Mouse (Mus musculus) brain, adult 2 months (tissue): Measurements from ENCODE around the gene Lrrc8a.

Experiments used
- DNase-seq: peaks from one replicate; pipeline ENCODE4 v3.0.0; 2011; ENCODE audit warnings: low read depth, low spot score

Lrrc8a gene

DNA sequence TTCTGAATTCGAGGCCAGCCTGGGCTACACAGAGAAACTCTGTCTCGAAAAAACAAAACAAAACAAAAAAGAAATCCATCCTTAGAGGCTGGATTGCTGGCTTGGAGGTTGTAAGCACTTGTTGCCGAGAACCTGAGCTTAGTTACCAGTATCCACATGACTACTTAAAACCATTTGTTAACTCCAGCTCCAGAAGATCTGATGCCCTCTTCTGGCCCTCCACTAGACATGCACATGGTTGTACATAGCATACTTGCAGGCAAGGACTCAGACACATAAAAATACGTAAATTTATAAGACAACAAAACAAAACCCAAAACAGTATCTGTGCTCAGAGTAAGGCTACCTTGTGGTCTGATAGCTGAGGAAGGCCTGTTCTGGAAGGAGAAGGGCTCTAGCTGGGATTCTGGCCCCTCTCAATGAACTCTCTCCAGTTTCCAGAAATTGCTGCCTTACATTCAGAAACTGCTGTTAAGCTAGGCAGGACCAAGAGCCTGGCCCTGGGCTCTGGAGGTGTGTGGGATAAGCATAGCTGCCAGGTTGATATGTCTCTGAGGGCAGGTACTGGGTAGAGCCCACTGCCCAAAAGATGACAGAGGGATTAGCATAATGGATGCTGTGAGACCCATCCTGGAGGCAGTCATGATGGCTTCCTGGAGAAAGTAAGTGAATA is 23.7 kb downstream of the Lrrc8a start:
- DNase-seq: no peak

DNA sequence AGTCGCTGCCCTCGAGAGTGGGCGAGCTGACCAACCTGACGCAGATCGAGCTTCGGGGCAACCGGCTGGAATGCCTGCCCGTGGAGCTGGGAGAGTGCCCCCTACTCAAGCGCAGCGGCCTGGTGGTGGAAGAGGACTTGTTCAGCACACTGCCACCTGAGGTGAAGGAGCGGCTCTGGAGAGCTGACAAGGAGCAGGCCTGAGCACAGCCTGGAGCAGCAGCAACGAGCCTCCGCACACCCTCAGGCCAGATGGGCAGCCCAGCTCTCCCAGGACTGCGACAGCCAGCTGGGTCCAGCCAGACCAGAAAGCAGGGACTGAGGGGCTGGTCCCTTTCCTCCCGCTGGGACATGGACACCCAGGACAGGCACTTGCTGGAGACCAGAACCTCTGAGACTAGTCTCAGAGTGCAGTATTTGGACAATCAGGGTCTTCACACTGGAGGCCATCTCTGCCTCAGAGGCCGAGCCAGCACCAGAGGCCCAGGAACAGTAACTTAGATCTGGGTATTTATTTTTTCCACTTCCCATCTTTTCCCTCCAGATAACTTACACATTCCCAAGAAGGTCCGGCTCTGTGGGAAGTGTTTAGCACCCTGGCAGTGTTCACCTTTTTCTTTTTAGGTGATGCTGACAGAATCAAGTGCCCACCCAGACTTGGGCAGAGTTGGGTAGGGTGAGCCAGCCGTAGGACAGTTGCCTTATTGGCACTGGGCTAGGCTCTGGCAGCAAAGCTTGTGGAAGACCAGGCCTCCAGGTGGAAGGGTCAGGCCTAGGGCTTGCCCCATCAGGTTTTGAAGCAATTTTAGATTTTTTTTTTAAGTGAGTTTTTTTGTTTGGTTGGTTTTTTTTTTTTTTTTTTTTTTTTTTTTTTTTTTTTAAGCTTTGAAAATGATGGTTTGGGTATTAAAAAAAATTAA is 24.7 kb downstream of the Lrrc8a start:
- DNase-seq: no peak

DNA sequence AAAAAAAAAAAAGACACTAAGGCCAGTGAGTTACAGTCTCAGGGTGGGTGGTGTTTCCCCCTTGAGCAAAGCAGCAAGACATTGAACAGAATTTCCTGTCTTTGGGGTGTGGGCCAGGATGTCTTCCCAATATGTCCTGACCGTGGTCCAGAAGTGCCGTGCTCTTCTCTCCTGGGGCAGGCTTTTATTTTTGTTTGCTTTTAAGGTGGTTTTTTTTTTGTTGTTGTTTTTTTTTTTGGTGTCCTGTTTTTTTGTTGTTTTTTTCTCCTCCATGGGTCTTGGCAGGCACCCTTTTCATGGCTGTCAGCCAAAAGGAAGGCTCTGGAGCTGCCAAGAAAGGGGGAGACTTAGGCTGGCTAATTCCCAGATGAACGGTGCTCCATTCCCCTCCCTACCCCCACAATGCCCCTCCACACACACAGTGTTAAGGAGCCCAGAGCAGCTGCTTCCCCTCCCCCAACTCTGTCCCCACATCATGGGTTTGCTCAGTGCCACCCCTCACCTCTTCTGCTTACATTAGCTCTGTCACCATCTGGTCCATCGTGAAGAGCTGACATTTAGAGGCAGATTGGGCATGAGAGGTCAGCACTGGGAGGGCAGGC is 25.4 kb downstream of the Lrrc8a start:
- DNase-seq: peak; percentile 83

DNA sequence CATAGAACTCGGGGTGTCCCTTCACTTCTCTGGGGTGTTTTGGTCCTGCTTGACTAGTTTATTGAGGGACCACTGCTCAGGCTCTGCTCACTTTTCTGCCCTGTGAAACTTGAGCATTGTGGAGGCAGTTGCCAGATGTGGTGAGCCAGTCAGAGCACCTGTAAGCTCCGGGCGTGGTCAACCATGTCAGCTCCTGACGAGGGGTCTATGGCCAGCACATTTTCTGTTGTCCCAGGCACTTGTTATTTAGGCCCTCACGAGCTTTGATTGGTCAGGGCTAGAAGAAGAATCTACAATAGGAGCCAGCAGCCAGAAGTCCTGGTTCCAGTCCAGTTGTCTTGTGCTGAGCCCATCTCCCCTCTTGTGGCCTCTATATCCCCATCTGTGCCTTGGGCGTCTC is 26.3 kb downstream of the Lrrc8a start:
- DNase-seq: no peak

DNA sequence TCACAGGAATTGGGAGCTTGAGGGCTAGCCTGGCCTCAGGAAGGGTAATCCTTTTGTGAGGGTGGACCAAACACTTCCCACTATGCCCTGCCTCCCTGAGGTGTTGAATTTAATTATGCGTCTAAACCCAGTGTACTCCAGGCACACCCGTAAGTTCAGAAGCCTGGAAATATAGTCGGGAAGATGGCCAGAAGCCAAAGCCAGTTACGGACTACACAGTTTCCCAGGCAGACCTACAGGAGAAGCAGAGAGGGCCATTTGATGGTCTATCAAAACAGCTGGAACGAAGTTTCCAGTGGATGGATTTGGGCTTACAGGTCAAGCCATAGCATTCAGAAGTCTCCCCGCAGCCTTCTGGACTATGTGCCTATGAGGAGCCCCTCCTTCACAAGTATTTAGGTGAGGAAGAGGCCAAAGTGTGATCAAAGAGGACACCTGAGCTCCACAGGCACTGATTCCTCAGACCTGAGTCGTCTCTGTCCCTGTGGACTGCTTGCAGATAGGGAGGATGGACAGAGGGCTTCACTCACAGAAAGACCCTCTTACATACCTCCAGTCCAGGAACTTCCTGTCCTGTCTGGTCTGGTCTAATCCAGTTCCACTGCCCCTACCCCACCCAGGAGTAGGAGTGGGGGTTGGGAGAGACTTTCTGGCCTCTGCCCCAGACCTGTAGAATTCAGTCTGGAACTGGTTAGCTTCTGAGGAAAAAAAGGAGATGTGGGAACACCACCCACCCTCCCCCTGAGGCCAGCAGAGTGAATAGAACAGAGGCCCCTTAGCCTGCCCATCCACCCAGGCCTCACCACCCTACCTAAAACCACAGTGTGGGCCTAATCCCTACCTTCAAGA is 27.4 kb downstream of the Lrrc8a start:
- no peak for DNase-seq

DNA sequence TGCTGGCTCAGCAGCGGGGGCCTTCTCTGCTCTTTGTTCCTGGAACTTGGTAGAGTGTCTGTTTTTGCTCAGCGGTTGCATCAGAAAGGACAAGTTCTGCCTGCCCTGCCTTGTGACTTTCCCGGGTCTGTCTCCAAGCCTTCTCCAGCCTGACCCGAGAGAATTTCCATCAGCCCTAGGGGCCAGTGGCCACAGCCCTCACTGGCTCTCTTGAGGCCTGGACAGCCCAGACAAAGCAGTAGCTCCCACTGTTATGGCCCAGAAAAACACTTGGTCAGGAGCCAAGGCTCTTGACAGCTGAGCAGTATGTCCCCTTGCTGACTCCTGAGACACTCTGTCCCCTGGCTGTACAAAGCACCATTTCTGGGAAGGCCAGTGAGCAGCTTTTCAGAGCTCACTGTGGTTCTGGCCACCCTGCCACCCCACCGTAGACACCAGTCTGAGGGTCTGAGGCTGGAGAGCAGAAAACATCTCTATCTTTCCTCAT is 28.3 kb downstream of the Lrrc8a start, which contains the start of gene Phyhd1:
TSS of gene Phyhd1 (plus strand) at position 437 of the 487 bp plus-strand sequence.
- peak; percentile 92 for DNase-seq

DNA sequence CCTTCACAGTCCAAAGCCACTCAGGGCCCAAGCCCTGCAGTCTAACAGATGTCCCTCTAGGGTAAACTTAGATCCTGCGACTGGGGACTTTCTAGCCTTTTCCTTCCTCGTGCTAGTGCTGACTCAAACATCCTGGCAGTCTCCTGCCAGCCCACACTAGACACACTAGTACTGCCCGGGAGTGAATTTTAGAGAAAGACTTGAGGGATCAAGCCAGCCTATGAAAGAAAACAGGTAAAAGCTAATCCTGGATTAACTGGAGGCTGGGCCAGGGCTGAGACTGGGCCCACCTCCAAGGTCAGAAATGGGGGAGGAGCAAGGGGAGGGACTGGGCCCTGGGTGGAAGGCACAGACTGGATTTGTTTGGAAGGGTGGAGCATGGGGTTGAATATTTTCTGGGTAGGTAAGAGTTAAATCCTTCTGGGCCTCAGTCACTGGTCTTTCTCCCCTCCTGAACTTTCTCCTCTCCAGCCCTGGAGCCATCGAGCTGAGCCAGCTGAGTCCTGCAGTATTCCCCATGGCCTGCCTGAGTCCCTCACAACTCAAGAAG is 29.0 kb downstream of the Lrrc8a start:
- peak; percentile 72 for DNase-seq

DNA sequence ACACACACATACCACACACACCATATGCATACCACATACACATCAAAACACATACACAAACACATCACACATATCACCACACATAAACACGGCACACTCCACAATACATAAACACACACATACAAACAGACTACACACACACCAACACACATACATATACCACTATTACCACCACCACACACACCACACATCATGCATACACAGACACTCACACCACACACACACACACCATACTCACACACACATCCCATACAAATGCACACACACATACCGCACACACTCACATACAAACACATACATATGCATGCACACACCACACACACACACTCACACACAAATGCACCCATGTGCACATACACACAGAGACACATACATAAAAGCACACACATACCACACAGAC is 30.0 kb downstream of the Lrrc8a start:
- DNase-seq: no peak

DNA sequence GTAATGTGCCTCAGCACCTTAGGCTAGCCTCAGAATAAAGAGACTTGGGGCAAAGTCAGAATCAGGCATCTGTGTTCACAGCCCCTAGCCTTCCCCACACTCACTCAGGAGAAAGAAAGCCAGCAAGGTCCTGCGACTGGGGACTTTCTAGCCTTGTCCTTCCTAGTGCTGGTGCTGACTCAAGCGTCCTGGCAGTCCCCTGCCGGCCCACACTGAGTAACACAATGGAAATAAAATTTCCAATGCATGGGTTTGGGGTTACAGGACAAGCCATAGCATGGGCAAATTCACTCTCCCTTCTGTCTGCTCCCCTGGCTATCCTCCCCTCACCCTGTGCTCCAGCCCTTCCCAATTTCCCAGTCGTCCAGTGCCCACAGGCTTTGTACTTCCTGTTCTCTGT is 30.9 kb downstream of the Lrrc8a start:
- DNase-seq: no peak

- no peak for DNase-seq
Observed at GRCm38 (mm10) chr2:30269241-30269990, 31.9 kb downstream of the Lrrc8a start.

DNA sequence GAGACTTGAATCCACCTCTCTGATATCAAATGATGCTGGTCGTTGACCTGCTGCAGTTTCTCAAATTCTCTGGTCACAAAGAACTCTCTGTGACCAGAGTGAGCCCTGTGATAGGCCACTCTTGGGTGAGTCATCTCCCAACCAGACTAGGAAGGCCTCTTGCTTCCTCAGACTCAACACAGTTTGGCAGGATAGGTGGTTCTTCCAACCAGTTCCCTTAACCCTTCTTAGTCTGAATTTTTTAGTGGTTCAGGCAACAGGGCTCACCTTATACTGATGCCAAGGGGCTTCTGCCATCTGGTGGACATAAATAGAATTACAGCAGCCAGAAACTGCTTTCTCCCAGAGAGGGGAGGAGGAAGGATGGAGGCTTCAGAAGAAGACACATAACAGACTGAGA is 32.6 kb downstream of the Lrrc8a start:
- peak; percentile 96 for DNase-seq

DNA sequence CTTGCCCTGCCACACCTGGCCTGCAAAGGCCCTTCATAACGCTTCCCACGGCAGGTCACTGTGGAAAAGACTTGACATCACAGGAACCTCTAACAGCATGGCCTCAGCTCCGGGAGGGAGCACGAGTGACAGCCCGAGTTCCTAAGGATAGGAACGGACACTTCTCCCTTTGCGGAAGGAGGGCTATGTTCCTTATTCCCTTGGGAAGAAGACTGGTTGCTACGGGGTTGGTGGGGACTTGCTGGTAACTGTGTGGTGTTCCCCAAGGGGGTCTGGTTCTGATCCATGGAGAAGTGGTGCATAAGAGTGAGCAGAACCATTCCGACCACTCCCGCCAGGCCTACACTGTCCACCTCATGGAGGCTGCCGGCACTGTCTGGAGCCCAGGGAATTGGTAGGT is 43.2 kb downstream of the Lrrc8a start, which contains the start of gene Gm28038:
TSS of gene Gm28038 (plus strand) at position 301 of the 400 bp plus-strand sequence.
- DNase-seq: no peak

GRCm38 (mm10) chr2:30281651-30282050 is 44.1 kb downstream of the Lrrc8a start:
- DNase-seq: no peak

GRCm38 (mm10) chr2:30283193-30283592 is 45.7 kb downstream of the Lrrc8a start:
- no peak for DNase-seq

- DNase-seq: no peak
Observed at GRCm38 (mm10) chr2:30285004-30285403, 47.5 kb downstream of the Lrrc8a start.

DNA sequence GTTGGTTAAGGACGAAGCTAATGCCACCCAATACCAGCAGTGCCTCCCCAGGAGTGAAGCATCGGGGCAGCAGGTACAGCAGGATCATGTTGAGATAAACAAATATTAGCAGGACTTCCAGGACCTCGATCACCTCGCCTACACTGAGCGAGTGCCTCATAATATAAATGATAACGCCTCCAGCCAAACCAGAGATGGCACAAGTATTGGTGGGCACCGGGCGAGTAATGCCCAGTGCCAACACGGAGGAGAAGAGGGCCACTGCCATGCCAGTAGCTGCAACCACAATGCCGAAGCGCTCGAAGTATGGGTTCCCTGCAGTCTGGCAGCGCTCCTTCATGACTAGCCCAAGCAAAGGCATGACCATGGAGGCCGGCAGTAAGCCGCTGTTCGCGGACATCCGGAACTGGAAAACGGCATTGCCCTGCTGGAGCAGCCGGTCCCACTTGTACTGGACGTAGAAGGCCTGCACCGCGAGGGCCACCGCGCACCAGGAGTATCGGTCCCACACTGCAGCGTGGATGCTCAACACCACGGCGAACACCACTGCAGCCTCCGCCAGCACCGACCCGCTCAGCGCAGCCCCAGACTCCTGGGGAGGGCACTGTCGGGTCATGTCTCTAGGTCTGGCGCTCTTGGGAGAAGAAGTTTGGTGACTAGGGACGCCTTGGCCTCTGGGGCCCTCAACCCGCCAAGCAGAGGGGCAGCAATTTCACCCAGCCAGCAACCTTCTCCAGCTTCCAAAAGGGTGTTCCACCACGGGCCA is 48.1 kb downstream of the Lrrc8a start:
- peak; percentile 28 for DNase-seq

DNA sequence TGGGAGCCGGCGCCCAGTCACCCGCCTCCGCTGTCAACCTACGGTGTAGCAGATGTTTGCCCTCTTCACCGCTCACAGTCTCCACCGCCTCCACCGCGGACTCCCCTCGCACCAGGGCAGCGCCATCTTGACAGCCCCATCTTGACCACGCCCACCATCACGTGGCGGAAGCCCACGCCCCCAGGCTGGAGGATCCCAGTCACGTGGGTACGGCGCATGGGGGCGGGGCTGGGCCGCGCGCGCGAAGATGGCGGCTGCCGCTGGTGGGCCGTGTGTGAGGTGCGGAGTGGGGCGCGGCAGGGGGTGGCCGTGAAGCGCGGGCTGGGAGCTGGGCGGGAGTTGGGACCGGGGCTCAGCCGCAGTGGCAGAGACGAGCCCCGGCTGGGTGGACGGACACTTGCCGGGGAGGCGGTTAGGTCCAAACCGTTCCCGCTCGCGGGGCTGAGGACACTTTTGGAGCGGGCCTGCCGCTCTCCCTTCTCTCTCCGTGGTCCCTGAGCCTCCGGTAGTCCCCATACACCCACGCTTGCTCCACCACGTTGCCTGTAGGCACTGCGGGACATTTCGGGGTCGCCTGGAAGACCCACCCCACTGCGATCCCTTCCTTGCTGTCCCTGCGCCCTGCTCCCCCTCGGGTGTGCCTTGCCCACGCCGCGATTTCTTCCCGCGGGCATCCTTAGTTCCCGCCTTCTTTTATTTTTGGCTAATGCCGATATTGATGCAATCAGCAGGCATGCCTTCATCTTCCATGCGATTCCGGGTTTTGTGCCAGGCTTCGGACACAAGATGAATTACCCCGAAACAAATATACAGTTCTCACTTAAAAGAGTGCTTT is 48.9 kb downstream of the Lrrc8a start, which contains the start of the genes Dolk and Nup188:
TSS of gene Dolk (minus strand) at position 143 of the 835 bp plus-strand sequence.
TSS of gene Nup188 (plus strand) at position 206 of the 835 bp plus-strand sequence.
- DNase-seq: peak; percentile 97

GRCm38 (mm10) chr2:30287027-30287373 is 49.5 kb downstream of the Lrrc8a start:
- peak; percentile 73 for DNase-seq
